Mouse (Mus musculus) midbrain, embryonic 11.5 days (tissue): ENCODE measurements around the gene Psap. TPM values are rescaled to one million over a fixed set of nuclear protein-coding genes. Genes with fewer than 3 reads are reported as not detected.

Experiments used
- ATAC-seq: fragments of 200-750 bp; cut with Nextera tagmentation; 2 replicates; pipeline ENCODE4 v1.8.0; 2017; ENCODE audit warnings: moderate TSS enrichment, moderate library complexity; ENCODE audit not compliant: low FRiP score
- DNase-seq: peaks from one replicate; pipeline ENCODE4 v3.0.0; 2015; ENCODE audit warnings: low spot score; ENCODE audit errors: missing footprints
- H3K27ac ChIP-seq: fragments of 300-500 bp; sonication (generic); 2 replicates; pipeline ENCODE4 v1.5.1; 2014; ENCODE audit warnings: low read depth, low read length
- H3K27me3 ChIP-seq: fragments of 300-500 bp; sonication (generic); 2 replicates; pipeline ENCODE4 v1.6.1; 2014; ENCODE audit warnings: mild to moderate bottlenecking, low read length, moderate library complexity, mixed read lengths; ENCODE audit not compliant: control insufficient read depth, insufficient read depth
- H3K36me3 ChIP-seq: fragments of 300-500 bp; sonication (generic); 2 replicates; pipeline ENCODE4 v1.6.1; 2014; ENCODE audit warnings: mild to moderate bottlenecking, low read length, moderate library complexity, mixed read lengths; ENCODE audit not compliant: control insufficient read depth, insufficient read depth
- H3K4me1 ChIP-seq: fragments of 300-500 bp; sonication (generic); 2 replicates; pipeline ENCODE4 v1.6.1; 2014; ENCODE audit warnings: low read length; ENCODE audit not compliant: control insufficient read depth, insufficient read depth
- H3K4me2 ChIP-seq: fragments of 300-500 bp; sonication (generic); 2 replicates; pipeline ENCODE4 v1.6.1; 2014; ENCODE audit warnings: mild to moderate bottlenecking, moderate library complexity
- H3K4me3 ChIP-seq: fragments of 300-500 bp; sonication (generic); 2 replicates; pipeline ENCODE4 v1.5.1; 2014; ENCODE audit warnings: low read depth, low read length
- H3K9ac ChIP-seq: fragments of 300-500 bp; sonication (generic); 2 replicates; pipeline ENCODE4 v1.6.1; 2014; ENCODE audit warnings: low read length
- H3K9me3 ChIP-seq: fragments of 300-500 bp; sonication (generic); 2 replicates; pipeline ENCODE4 v1.6.1; 2016; ENCODE audit warnings: low read length; ENCODE audit not compliant: control insufficient read depth
- WGBS: fragments of 180-500 bp; shearing (Covaris S2); extraction: QIAGEN DNeasy Blood & Tissue Kit; methylation state at CpG from one replicate; pipeline ENCODE4 v1.1.7; 2014; 5-methylcytosine and 5-hydroxymethylcytosine counted together
- polyA plus RNA-seq: library from polyadenylated mRNA; unstranded; fragments of >200 nt; fragmentation: Nextera tagmentation; extraction: Ambion mirVana; gene quantifications from 2 replicates; pipeline ENCODE4 v1.2.1, GENCODE M21; 2014

Gene Psap
- polyA plus RNA-seq, 1 experiment from 2014 or later, result 77.3 TPM

GRCm38 (mm10) chr10:60347768-60348610 lies 70.6 kb downstream of the Psap start:
- Histone ChIP-seq H3K9ac (no peak overlapping the region), H3K4me1 (peaks cover 12% of the 10 kb centered on the region), H3K4me3 (no peak overlapping the region), H3K36me3 (no peaks in the 10 kb centered on the region), H3K4me2 (no peak overlapping the region), H3K9me3 (no peaks in the 10 kb centered on the region), H3K27ac (no peak overlapping the region), H3K27me3 (peaks cover 6% of the 10 kb centered on the region; the same call in 1 of the 2 replicates)
- ATAC-seq (no peak), DNase-seq (no peak)
- 32% methylated on average over 9 of the region's 9 CpGs for WGBS

DNA sequence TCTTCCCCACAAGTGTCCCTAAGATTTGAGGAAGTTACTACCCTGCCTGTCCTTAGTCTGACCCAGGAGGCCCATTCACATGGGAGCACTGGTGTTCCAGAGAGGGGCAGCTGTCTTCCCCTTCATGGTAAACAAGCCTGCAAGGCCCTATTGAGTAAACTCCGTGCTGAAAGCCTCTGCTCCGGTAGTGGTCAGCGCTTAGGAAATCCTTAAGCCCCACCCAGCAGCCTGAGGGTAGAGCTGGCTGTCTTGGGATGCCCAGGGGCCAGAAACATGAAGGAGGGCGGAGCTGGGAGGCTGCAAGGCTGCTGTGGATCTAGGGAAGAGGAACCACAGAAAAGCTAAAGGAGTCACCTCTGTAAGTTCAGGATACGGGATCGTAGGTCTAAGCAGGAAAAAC lies 71.6 kb downstream of the Psap start:
- Histone ChIP-seq H3K27ac (no peak overlapping the region), H3K27me3 (peaks cover 6% of the 10 kb centered on the region; the same call in 1 of the 2 replicates), H3K9ac (no peak overlapping the region), H3K4me1 (peaks cover 12% of the 10 kb centered on the region), H3K36me3 (no peaks in the 10 kb centered on the region), H3K4me2 (no peak overlapping the region), H3K9me3 (no peaks in the 10 kb centered on the region), H3K4me3 (no peak overlapping the region)
- ATAC-seq (no peak), DNase-seq (no peak)
- WGBS, result 36% methylated on average over 6 of the region's 6 CpGs

DNA sequence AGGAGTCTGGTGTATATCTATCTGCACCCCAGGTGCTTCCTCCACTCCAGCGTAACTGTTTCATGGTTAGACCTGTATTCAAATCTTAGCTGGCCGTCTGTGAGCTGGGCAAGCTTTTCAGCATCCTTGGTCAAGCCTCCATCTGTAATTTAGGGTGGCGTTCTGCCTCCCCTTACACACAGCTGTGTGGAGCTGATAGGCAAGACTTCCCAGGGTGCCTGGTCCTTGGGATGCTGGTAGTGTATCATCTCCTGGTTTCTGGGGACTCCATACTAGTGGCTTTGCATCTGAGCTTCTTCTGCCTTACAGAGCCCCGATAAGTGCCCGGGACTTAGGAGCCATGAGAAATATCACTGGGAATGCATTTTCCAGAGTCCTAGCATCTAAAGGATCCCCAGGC lies 72.2 kb downstream of the Psap start:
- ATAC-seq (no peak), DNase-seq (no peak)
- H3K9ac ChIP-seq, result no peak overlapping the region
- peaks cover 12% of the 10 kb centered on the region for H3K4me1 ChIP-seq
- no peaks in the 10 kb centered on the region for H3K36me3 ChIP-seq
- 86% methylated on average over 5 of the region's 5 CpGs for WGBS
- H3K9me3 ChIP-seq, result no peaks in the 10 kb centered on the region
- peaks cover 6% of the 10 kb centered on the region; the same call in 1 of the 2 replicates for H3K27me3 ChIP-seq
- no peak overlapping the region for H3K4me3 ChIP-seq
- no peak overlapping the region for H3K4me2 ChIP-seq
- no peak overlapping the region for H3K27ac ChIP-seq

- Histone ChIP-seq H3K4me3 (no peak overlapping the region), H3K4me1 (peaks cover 12% of the 10 kb centered on the region), H3K9ac (no peak overlapping the region), H3K4me2 (no peak overlapping the region), H3K9me3 (no peaks in the 10 kb centered on the region), H3K36me3 (no peaks in the 10 kb centered on the region), H3K27me3 (peaks cover 6% of the 10 kb centered on the region; the same call in 1 of the 2 replicates), H3K27ac (no peak overlapping the region; the same call in 1 of the 2 replicates)
- WGBS, result 59% methylated on average over 5 of the region's 5 CpGs
- ATAC-seq (no peak), DNase-seq (no peak)
Measured at GRCm38 (mm10) chr10:60350077-60350804, 72.8 kb downstream of the Psap start.

- H3K4me1 ChIP-seq, result peaks cover 12% of the 10 kb centered on the region
- H3K9me3 ChIP-seq, result no peaks in the 10 kb centered on the region
- H3K27ac ChIP-seq, result no peak overlapping the region; the same call in 1 of the 2 replicates
- H3K4me2 ChIP-seq, result no peak overlapping the region
- 41% methylated on average over 3 of the region's 3 CpGs for whole genome bisulfite sequencing
- peak; percentile 97 for DNase-seq
- peaks cover 6% of the 10 kb centered on the region; the same call in 1 of the 2 replicates for H3K27me3 ChIP-seq
- no peak for ATAC-seq
- H3K9ac ChIP-seq, result no peak overlapping the region
- H3K36me3 ChIP-seq, result no peaks in the 10 kb centered on the region
- no peak overlapping the region for H3K4me3 ChIP-seq
Measured at GRCm38 (mm10) chr10:60350805-60351167, 73.4 kb downstream of the Psap start.

GRCm38 (mm10) chr10:60351248-60351647 lies 73.8 kb downstream of the Psap start:
- DNase-seq, result no peak
- peak; percentile 11; the same call in 1 of the 2 replicates for ATAC-seq
- Histone ChIP-seq H3K4me2 (no peak overlapping the region), H3K4me1 (peaks cover 12% of the 10 kb centered on the region), H3K36me3 (no peaks in the 10 kb centered on the region), H3K27me3 (peaks cover 6% of the 10 kb centered on the region; the same call in 1 of the 2 replicates), H3K9me3 (no peaks in the 10 kb centered on the region), H3K4me3 (no peak overlapping the region), H3K27ac (no peak overlapping the region), H3K9ac (no peak overlapping the region)
- WGBS, result 27% methylated on average over 3 of the region's 3 CpGs

DNA sequence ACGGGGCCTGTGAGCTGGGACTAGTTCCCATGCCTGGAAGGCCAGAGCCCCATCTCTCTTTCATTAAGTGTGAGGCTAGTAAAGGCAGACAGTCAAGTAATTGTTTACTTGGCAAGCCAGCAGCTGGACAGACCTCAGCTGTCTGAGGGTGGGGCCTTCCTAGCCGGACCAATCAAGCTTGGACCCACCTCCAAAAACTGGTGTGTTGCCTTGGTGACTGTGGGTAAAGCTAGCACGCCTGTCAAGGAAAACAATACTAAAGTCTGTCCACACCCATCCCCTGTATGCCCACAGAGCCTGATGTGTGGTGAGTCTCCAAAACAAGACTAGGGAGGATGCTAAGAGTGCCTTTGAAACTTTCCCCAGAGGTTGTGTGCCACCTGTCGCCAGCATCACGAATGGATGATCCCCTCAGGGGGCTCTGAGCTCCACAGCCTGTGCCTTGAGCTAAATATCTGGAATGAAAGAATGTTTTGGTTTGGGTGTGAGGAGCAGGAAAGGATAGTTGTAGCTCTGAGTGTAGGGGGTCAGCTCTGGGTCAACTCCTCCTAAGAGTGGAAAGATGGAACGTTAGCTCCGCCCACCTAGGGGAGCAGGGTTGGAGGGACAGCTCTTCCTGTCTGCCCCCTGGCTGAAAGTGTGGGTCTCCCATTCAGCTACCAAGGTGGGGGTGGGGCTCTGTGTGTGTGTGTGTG lies 74.5 kb downstream of the Psap start:
- DNase-seq, result peak; percentile 88
- Histone ChIP-seq H3K4me1 (peaks cover 8% of the 10 kb centered on the region), H3K27me3 (peaks cover 5% of the 10 kb centered on the region; the same call in 1 of the 2 replicates), H3K4me2 (no peak overlapping the region), H3K4me3 (no peak overlapping the region), H3K27ac (no peak overlapping the region; the same call in 1 of the 2 replicates), H3K36me3 (no peaks in the 10 kb centered on the region), H3K9ac (no peak overlapping the region), H3K9me3 (no peaks in the 10 kb centered on the region)
- 39% methylated on average over 7 of the region's 7 CpGs for WGBS
- ATAC-seq, result peak; percentile 54
